Comparison of ENCODE assay signal across 13 mouse cellular contexts in genomic region chr13:47764802-47765597, GRCm38 (mm10).
DNase-seq lines count a peak whose midpoint lies in the region; ATAC-seq and TF ChIP-seq lines count a peak whose summit lies in the region.
"Had no signal": no experiment of that assay in that cellular context is flagged by ENCODE, and none has a peak within 500 bp of the region (broad histone marks: within the 10 kb centered on the region; RNA-seq: fewer than 3 reads in every experiment).

No protein-coding gene starts in this region.

- WGBS in forebrain, embryonic 14.5 days = 58% methylated on average over 16 of the region's 16 CpGs
- 55% methylated on average over 16 of the region's 16 CpGs for WGBS in forebrain, embryonic 15.5 days
- WGBS in midbrain, embryonic 11.5 days = 83% methylated on average over 16 of the region's 16 CpGs
- 81% methylated on average over 16 of the region's 16 CpGs for WGBS in midbrain, embryonic 15.5 days
- 24% methylated on average over 16 of the region's 16 CpGs for WGBS in kidney, embryonic 16.5 days
- 63% methylated on average over 16 of the region's 16 CpGs for WGBS in neural tube, embryonic 11.5 days

- H3K4me2 ChIP-seq in forebrain, embryonic 14.5 days (ENCODE audit: low read length) = no peak overlapping the region
- H3K4me2 ChIP-seq in forebrain, embryonic 15.5 days (replicated peaks) = no peak overlapping the region
- H3K4me2 ChIP-seq in midbrain, embryonic 11.5 days = no peak overlapping the region
- no peak overlapping the region for H3K4me2 ChIP-seq in midbrain, embryonic 15.5 days
- peak overlapping the region; percentile 4; the same call in 1 of the 2 replicates for H3K4me2 ChIP-seq in kidney, embryonic 16.5 days (replicated peaks; ENCODE audit: low read depth, low read length)
- H3K4me2 ChIP-seq in neural tube, embryonic 11.5 days (ENCODE audit: low read depth) = no peak overlapping the region

- no peaks in the 10 kb centered on the region for H3K27me3 ChIP-seq in forebrain, embryonic 14.5 days (replicated peaks; ENCODE audit: control insufficient read depth, insufficient read depth, low read length)
- H3K27me3 ChIP-seq in forebrain, embryonic 15.5 days = no peaks in the 10 kb centered on the region
- H3K27me3 ChIP-seq in midbrain, embryonic 11.5 days (ENCODE audit: control insufficient read depth, insufficient read depth, low read length) = no peaks in the 10 kb centered on the region
- no peaks in the 10 kb centered on the region for H3K27me3 ChIP-seq in midbrain, embryonic 15.5 days (replicated peaks)
- no peaks in the 10 kb centered on the region for H3K27me3 ChIP-seq in kidney, embryonic 16.5 days (ENCODE audit: insufficient read depth, low read length)
- H3K27me3 ChIP-seq in neural tube, embryonic 11.5 days (ENCODE audit: control insufficient read depth, insufficient read depth, low read length) = no peaks in the 10 kb centered on the region

- no peak overlapping the region for H3K9ac ChIP-seq in forebrain, embryonic 14.5 days (ENCODE audit: low read length)
- no peak overlapping the region for H3K9ac ChIP-seq in forebrain, embryonic 15.5 days (replicated peaks)
- H3K9ac ChIP-seq in midbrain, embryonic 11.5 days (ENCODE audit: low read length) = no peak overlapping the region
- H3K9ac ChIP-seq in midbrain, embryonic 15.5 days = no peak overlapping the region
- H3K9ac ChIP-seq in kidney, embryonic 16.5 days (replicated peaks; ENCODE audit: low read length) = no peak overlapping the region
- H3K9ac ChIP-seq in neural tube, embryonic 11.5 days (ENCODE audit: low read length) = no peak overlapping the region
- H3K9ac ChIP-seq: liver, postnatal 0 days had no signal

- peak; percentile 55 for DNase-seq in forebrain, embryonic 14.5 days (ENCODE audit: low spot score)
- peak; percentile 14 for DNase-seq in midbrain, embryonic 11.5 days (ENCODE audit: low spot score, missing footprints)
- DNase-seq in neural tube, embryonic 11.5 days (ENCODE audit: low spot score) = peak; percentile 12
- DNase-seq in gastrocnemius, adult 18-20 months (ENCODE audit: low spot score) = no peak
- no peak for DNase-seq in gastrocnemius, adult 2 months
- DNase-seq: adrenal gland, postnatal 36 days; cerebellum, adult 11-12 months; liver, postnatal 0 days; thymus, adult 2 months had no signal

- H3K27ac ChIP-seq in forebrain, embryonic 14.5 days (ENCODE audit: low read depth, low read length) = no peak overlapping the region
- H3K27ac ChIP-seq in forebrain, embryonic 15.5 days (replicated peaks) = no peak overlapping the region
- no peak overlapping the region for H3K27ac ChIP-seq in midbrain, embryonic 11.5 days (ENCODE audit: low read depth, low read length)
- no peak overlapping the region for H3K27ac ChIP-seq in midbrain, embryonic 15.5 days
- H3K27ac ChIP-seq in kidney, embryonic 16.5 days (ENCODE audit: low read length) = peak overlapping the region; percentile 45
- no peak overlapping the region for H3K27ac ChIP-seq in neural tube, embryonic 11.5 days (ENCODE audit: low read depth, low read length)
- no peak overlapping the region for H3K27ac ChIP-seq in gastrocnemius, adult 2 months
- H3K27ac ChIP-seq: heart, embryonic 10.5 days had no signal

- H3K4me3 ChIP-seq in forebrain, embryonic 14.5 days (ENCODE audit: low read depth, low read length) = no peak overlapping the region
- H3K4me3 ChIP-seq in forebrain, embryonic 15.5 days = no peak overlapping the region
- no peak overlapping the region for H3K4me3 ChIP-seq in midbrain, embryonic 11.5 days (ENCODE audit: low read depth, low read length)
- H3K4me3 ChIP-seq in midbrain, embryonic 15.5 days = no peak overlapping the region
- H3K4me3 ChIP-seq in kidney, embryonic 16.5 days (ENCODE audit: low read length) = no peak overlapping the region
- no peak overlapping the region for H3K4me3 ChIP-seq in neural tube, embryonic 11.5 days (ENCODE audit: low read depth, low read length)
- no peak overlapping the region for H3K4me3 ChIP-seq in gastrocnemius, adult 2 months
- H3K4me3 ChIP-seq: heart, embryonic 10.5 days had no signal

- no peaks in the 10 kb centered on the region for H3K9me3 ChIP-seq in forebrain, embryonic 14.5 days (replicated peaks; ENCODE audit: control insufficient read depth, low read length)
- H3K9me3 ChIP-seq in forebrain, embryonic 15.5 days = 0 out of 2 replicates have a peak, but pooled peaks cover under 1% of the 10 kb centered on the region
- H3K9me3 ChIP-seq in midbrain, embryonic 11.5 days (ENCODE audit: control insufficient read depth, low read length) = no peaks in the 10 kb centered on the region
- H3K9me3 ChIP-seq in midbrain, embryonic 15.5 days = no peaks in the 10 kb centered on the region
- no peaks in the 10 kb centered on the region for H3K9me3 ChIP-seq in kidney, embryonic 16.5 days (ENCODE audit: low read length)
- no peaks in the 10 kb centered on the region for H3K9me3 ChIP-seq in neural tube, embryonic 11.5 days (ENCODE audit: control insufficient read depth, low read length)
- H3K9me3 ChIP-seq: heart, embryonic 10.5 days had no signal

- ATAC-seq in forebrain, embryonic 14.5 days = no peak
- ATAC-seq in forebrain, embryonic 15.5 days (replicated peaks) = no peak
- no peak for ATAC-seq in midbrain, embryonic 11.5 days (ENCODE audit: low FRiP score)
- ATAC-seq in midbrain, embryonic 15.5 days (replicated peaks) = no peak
- ATAC-seq in kidney, embryonic 16.5 days (ENCODE audit: low FRiP score, low TSS enrichment) = peak; percentile 67
- ATAC-seq in neural tube, embryonic 11.5 days (ENCODE audit: insufficient read depth, low FRiP score, low TSS enrichment) = no peak
- ATAC-seq: liver, postnatal 0 days had no signal

- no peak for TF ChIP-seq CTCF in gastrocnemius, adult 2 months (IDR thresholded peaks at IDR 0.05)

- intact Hi-C loops in gastrocnemius, adult 2 months (cut with DNase I) = no loop called here

- no peaks in the 10 kb centered on the region for H3K4me1 ChIP-seq in forebrain, embryonic 14.5 days (ENCODE audit: control insufficient read depth, insufficient read depth, low read length)
- H3K4me1 ChIP-seq in forebrain, embryonic 15.5 days = no peaks in the 10 kb centered on the region
- H3K4me1 ChIP-seq in midbrain, embryonic 11.5 days (ENCODE audit: control insufficient read depth, insufficient read depth, low read length) = no peaks in the 10 kb centered on the region
- no peaks in the 10 kb centered on the region for H3K4me1 ChIP-seq in midbrain, embryonic 15.5 days
- peaks cover 10% of the 10 kb centered on the region for H3K4me1 ChIP-seq in kidney, embryonic 16.5 days (ENCODE audit: insufficient read depth, low read length)
- no peaks in the 10 kb centered on the region for H3K4me1 ChIP-seq in neural tube, embryonic 11.5 days (ENCODE audit: control insufficient read depth, insufficient read depth, low read length)
- H3K4me1 ChIP-seq: heart, embryonic 10.5 days had no signal

- no peaks in the 10 kb centered on the region for H3K36me3 ChIP-seq in forebrain, embryonic 14.5 days (ENCODE audit: control insufficient read depth, insufficient read depth, low read length)
- no peaks in the 10 kb centered on the region for H3K36me3 ChIP-seq in forebrain, embryonic 15.5 days
- no peaks in the 10 kb centered on the region for H3K36me3 ChIP-seq in midbrain, embryonic 11.5 days (ENCODE audit: control insufficient read depth, insufficient read depth, low read length)
- H3K36me3 ChIP-seq in midbrain, embryonic 15.5 days (replicated peaks) = no peaks in the 10 kb centered on the region
- no peaks in the 10 kb centered on the region for H3K36me3 ChIP-seq in kidney, embryonic 16.5 days (ENCODE audit: insufficient read depth, low read length)
- no peaks in the 10 kb centered on the region for H3K36me3 ChIP-seq in neural tube, embryonic 11.5 days (ENCODE audit: control insufficient read depth, insufficient read depth, low read length)
- H3K36me3 ChIP-seq: heart, embryonic 10.5 days had no signal

Comparison
In these comparisons a context has a peak if more than half of its experiments do, and no peak if none do; other contexts are left out.
1. DNase-seq: peak in forebrain, embryonic 14.5 days (single experiment), midbrain, embryonic 11.5 days (single experiment) and neural tube, embryonic 11.5 days (single experiment); none in gastrocnemius, adult 18-20 months (single experiment) and gastrocnemius, adult 2 months (single experiment).